Mouse (Mus musculus): ENCODE measurements around the gene Arhgap27. TPM values are rescaled to one million over a fixed set of nuclear protein-coding genes. Genes with fewer than 3 reads are reported as not detected.
A peak's percentile ranks its signal among the peaks of the same experiment; 100 is the strongest.

The Arhgap27 gene
- polyA plus RNA-seq, 1 experiment from 2014 or later = 40.2 TPM

DNA sequence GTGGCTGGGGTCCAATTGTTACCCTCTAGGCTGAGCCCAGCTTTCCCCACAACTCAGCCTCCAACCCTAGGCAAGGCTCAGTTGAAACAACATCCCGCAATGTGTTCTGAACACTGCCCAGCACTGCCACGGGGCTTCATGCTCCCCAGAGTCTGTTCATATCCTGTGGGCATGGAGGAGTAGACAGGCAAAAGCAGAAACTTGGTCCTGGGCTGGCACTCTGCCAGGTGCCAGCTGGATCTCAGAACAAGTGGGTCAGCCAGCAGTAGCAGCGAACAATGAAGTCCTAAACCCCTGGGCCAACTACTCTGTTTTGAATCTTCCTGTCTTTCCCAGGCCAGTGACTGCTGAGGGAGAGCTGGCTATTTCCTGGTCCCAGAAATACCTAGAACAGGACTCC is 8.6 kb upstream of the Arhgap27 start:
- H3K4me1 ChIP-seq (ENCODE audit: control insufficient read depth, insufficient read depth, low read length) = peaks cover 4% of the 10 kb centered on the region; the same call in 1 of the 2 replicates
- H3K4me3 ChIP-seq (ENCODE audit: low read length) = no peak overlapping the region
- H3K9me3 ChIP-seq (ENCODE audit: control insufficient read depth, low read length) = no peaks in the 10 kb centered on the region
- no peaks in the 10 kb centered on the region for H3K27me3 ChIP-seq (replicated peaks; ENCODE audit: control insufficient read depth, insufficient read depth, low read length)
- peaks cover 6% of the 10 kb centered on the region; the same call in 1 of the 2 replicates for H3K36me3 ChIP-seq (ENCODE audit: control insufficient read depth, insufficient read depth, low read length)
- WGBS = 83% methylated on average over 3 of the region's 3 CpGs
- no peak for ATAC-seq
- no peak overlapping the region for H3K4me2 ChIP-seq (ENCODE audit: low read depth, low read length)
- no peak overlapping the region for H3K9ac ChIP-seq (ENCODE audit: low read depth, low read length)
- H3K27ac ChIP-seq (ENCODE audit: low read length) = peak overlapping the region; percentile 17; the same call in 1 of the 2 replicates

DNA sequence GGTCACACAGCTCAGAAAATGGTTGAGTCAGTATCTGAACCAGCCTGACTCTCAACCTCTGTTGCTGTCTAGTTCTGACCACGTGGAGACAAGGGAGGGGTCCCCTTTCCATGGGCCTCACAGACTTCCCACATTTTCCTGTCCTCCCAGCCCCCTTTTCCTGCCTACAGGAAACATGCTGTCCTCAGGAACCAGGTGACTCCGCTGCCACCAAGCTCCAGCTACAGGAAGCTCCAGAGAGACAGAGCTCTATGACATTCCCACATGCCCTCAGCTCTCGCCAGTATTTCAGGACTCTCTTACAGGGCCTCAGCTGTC is 7.7 kb upstream of the Arhgap27 start:
- peaks cover 4% of the 10 kb centered on the region; the same call in 1 of the 2 replicates for H3K4me1 ChIP-seq (ENCODE audit: control insufficient read depth, insufficient read depth, low read length)
- peak; percentile 61 for ATAC-seq
- WGBS = 68% methylated on average over 3 of the region's 3 CpGs
- H3K27me3 ChIP-seq (replicated peaks; ENCODE audit: control insufficient read depth, insufficient read depth, low read length) = no peaks in the 10 kb centered on the region
- peak overlapping the region; percentile 17; the same call in 1 of the 2 replicates for H3K27ac ChIP-seq (ENCODE audit: low read length)
- peaks cover 6% of the 10 kb centered on the region; the same call in 1 of the 2 replicates for H3K36me3 ChIP-seq (ENCODE audit: control insufficient read depth, insufficient read depth, low read length)
- no peak overlapping the region for H3K4me2 ChIP-seq (ENCODE audit: low read depth, low read length)
- H3K9me3 ChIP-seq (ENCODE audit: control insufficient read depth, low read length) = no peaks in the 10 kb centered on the region
- H3K9ac ChIP-seq (ENCODE audit: low read depth, low read length) = 0 out of 2 replicates have a peak overlapping the region, but pooled peaks have one; percentile 16
- no peak overlapping the region for H3K4me3 ChIP-seq (ENCODE audit: low read length)

GRCm38 (mm10) chr11:103370397-103371221 is 7.1 kb upstream of the Arhgap27 start:
- Histone ChIP-seq H3K27me3 (replicated peaks; ENCODE audit: control insufficient read depth, insufficient read depth, low read length) (no peaks in the 10 kb centered on the region), H3K9ac (ENCODE audit: low read depth, low read length) (no peak overlapping the region), H3K9me3 (ENCODE audit: control insufficient read depth, low read length) (no peaks in the 10 kb centered on the region), H3K4me2 (ENCODE audit: low read depth, low read length) (no peak overlapping the region), H3K27ac (ENCODE audit: low read length) (peak overlapping the region; percentile 20; the same call in 1 of the 2 replicates), H3K36me3 (ENCODE audit: control insufficient read depth, insufficient read depth, low read length) (peaks cover 6% of the 10 kb centered on the region; the same call in 1 of the 2 replicates), H3K4me3 (ENCODE audit: low read length) (no peak overlapping the region), H3K4me1 (ENCODE audit: control insufficient read depth, insufficient read depth, low read length) (peaks cover 5% of the 10 kb centered on the region)
- 88% methylated on average over 9 of the region's 9 CpGs for WGBS
- no peak; the same call in 1 of the 2 replicates for ATAC-seq

DNA sequence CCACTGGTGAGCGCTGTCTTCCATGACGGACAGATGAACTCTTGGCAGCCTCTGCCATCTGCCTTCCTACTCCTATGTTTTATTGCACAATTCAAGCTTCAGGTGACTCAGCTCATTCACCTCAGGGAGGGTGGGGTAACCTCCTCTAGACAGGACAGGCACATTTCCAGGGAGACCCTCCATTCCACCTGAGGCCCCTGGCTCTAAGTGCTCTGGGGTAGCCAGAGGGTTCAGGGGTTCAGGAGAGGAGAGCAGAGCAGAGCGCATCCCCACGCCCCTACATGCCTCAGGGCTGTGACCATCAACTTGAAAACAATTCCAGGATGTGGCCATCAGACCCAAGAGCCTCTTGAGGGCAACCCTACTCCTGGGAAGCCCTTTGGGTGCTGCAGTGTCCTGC is 2.0 kb upstream of the Arhgap27 start:
- H3K4me1 ChIP-seq (ENCODE audit: control insufficient read depth, insufficient read depth, low read length) = peaks cover 31% of the 10 kb centered on the region
- H3K27me3 ChIP-seq (replicated peaks; ENCODE audit: control insufficient read depth, insufficient read depth, low read length) = peaks cover 6% of the 10 kb centered on the region
- no peak overlapping the region for H3K9ac ChIP-seq (ENCODE audit: low read depth, low read length)
- no peak overlapping the region for H3K4me3 ChIP-seq (ENCODE audit: low read length)
- no peaks in the 10 kb centered on the region for H3K9me3 ChIP-seq (ENCODE audit: control insufficient read depth, low read length)
- H3K36me3 ChIP-seq (ENCODE audit: control insufficient read depth, insufficient read depth, low read length) = no peaks in the 10 kb centered on the region
- H3K4me2 ChIP-seq (ENCODE audit: low read depth, low read length) = no peak overlapping the region
- ATAC-seq = no peak
- no peak overlapping the region for H3K27ac ChIP-seq (ENCODE audit: low read length)
- WGBS = 86% methylated on average over 4 of the region's 4 CpGs

- Histone ChIP-seq H3K4me2 (ENCODE audit: low read depth, low read length) (no peak overlapping the region), H3K9ac (ENCODE audit: low read depth, low read length) (no peak overlapping the region), H3K27me3 (replicated peaks; ENCODE audit: control insufficient read depth, insufficient read depth, low read length) (peaks cover 6% of the 10 kb centered on the region), H3K9me3 (ENCODE audit: control insufficient read depth, low read length) (no peaks in the 10 kb centered on the region), H3K27ac (ENCODE audit: low read length) (no peak overlapping the region), H3K4me3 (ENCODE audit: low read length) (no peak overlapping the region), H3K36me3 (ENCODE audit: control insufficient read depth, insufficient read depth, low read length) (no peaks in the 10 kb centered on the region), H3K4me1 (ENCODE audit: control insufficient read depth, insufficient read depth, low read length) (peaks cover 33% of the 10 kb centered on the region)
- no peak for ATAC-seq
- WGBS = 86% methylated on average over 3 of the region's 3 CpGs
These were observed 1.5 kb upstream of the Arhgap27 start for GRCm38 (mm10) chr11:103365022-103365421.

DNA sequence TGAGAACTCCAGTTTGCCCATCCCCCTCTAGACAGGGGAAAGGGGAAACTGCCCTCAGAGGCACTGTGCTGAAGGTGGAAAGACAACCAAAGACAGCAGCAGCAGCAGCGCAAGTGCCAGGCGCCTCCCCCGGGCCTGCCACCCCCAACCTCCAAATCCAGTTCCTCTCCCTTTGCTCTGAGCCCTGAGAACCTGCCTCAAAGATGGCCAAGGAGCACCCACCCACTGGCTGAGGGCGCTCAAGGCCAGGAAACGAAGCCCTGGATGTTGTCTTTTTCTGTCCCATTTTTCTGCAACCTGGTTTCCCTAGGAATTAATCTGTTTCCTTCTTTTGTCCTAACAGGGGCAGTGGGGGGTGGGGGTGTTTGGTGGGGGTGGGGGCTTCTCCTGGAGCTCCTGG is 843 bp upstream of the Arhgap27 start:
- Histone ChIP-seq H3K9me3 (ENCODE audit: control insufficient read depth, low read length) (no peaks in the 10 kb centered on the region), H3K4me2 (ENCODE audit: low read depth, low read length) (no peak overlapping the region)

DNA sequence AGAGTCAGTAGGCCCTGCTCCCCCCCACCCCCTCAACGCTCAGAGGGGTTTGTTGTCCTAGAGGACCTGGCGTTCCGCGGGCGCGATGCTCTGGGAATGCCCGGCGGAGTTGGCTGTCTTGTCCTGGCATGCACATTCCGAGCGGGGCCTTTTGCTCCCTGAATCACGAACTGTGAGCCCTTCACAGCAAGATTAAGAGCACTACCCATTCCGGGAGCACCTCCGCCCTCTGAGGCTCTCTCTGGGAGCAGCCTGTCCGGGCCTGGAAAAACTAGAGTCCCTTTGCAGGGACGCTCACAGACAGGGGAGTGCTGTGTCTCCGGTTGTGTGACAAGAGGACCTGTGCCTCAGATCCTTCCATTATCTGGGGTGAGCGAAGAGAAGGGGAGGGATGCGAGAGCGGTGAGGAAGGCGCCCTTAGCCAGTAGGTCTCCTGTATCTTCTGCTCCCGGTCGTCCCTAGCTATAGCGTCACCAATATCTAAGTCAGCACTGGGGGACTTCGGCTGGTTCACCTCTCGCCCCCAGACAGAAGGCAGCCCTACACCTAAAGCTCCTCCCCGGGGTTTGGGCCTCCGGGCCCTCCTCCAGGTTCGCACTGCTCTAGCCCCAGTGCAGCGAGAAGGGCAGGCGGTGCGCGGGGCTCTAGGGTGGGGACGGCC is 841 bp downstream of the Arhgap27 start:
- peak overlapping the region; percentile 62 for H3K4me3 ChIP-seq (ENCODE audit: low read length)
- peak overlapping the region; percentile 97 for H3K4me2 ChIP-seq (ENCODE audit: low read depth, low read length)
- H3K9me3 ChIP-seq (ENCODE audit: control insufficient read depth, low read length) = no peaks in the 10 kb centered on the region
- peak overlapping the region; percentile 78 for H3K27ac ChIP-seq (ENCODE audit: low read length)
- peaks cover 50% of the 10 kb centered on the region for H3K4me1 ChIP-seq (ENCODE audit: control insufficient read depth, insufficient read depth, low read length)
- peak overlapping the region; percentile 74 for H3K9ac ChIP-seq (ENCODE audit: low read depth, low read length)
- H3K27me3 ChIP-seq (replicated peaks; ENCODE audit: control insufficient read depth, insufficient read depth, low read length) = peaks cover 10% of the 10 kb centered on the region
- H3K36me3 ChIP-seq (ENCODE audit: control insufficient read depth, insufficient read depth, low read length) = no peaks in the 10 kb centered on the region
- peak; percentile 3; the same call in 1 of the 2 replicates for ATAC-seq
- under 1% methylated on average over 33 of the region's 33 CpGs for WGBS

More for the DNA sequence above, 843 bp upstream of the Arhgap27 start:
- Histone ChIP-seq H3K9ac (ENCODE audit: low read depth, low read length) (no peak overlapping the region), H3K27me3 (replicated peaks; ENCODE audit: control insufficient read depth, insufficient read depth, low read length) (peaks cover 8% of the 10 kb centered on the region), H3K4me3 (ENCODE audit: low read length) (no peak overlapping the region), H3K4me1 (ENCODE audit: control insufficient read depth, insufficient read depth, low read length) (peaks cover 38% of the 10 kb centered on the region), H3K27ac (ENCODE audit: low read length) (no peak overlapping the region), H3K36me3 (ENCODE audit: control insufficient read depth, insufficient read depth, low read length) (no peaks in the 10 kb centered on the region)
- ATAC-seq = no peak
- 66% methylated on average over 5 of the region's 5 CpGs for WGBS

DNA sequence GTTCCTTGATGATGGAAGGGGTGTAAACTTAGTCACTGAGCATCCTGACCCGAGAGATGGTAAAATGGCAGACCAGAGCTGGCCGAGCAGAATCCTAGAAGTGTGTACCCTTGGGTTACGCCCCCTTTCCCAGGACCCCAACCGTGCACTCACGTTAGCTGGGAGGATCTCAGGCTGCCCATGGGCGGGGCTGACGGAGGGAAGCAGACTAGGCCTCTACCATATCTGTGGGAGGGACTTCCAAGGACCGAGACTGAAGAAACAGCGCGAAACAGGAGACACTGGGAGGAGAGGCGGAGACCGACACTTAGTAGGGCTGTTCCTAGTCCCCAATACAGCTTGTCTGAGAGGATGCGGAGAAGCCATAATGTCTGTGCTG is 1.4 kb downstream of the Arhgap27 start:
- H3K4me2 ChIP-seq (ENCODE audit: low read depth, low read length) = peak overlapping the region; percentile 97
- WGBS = 2% methylated on average over 13 of the region's 13 CpGs
- H3K4me3 ChIP-seq (ENCODE audit: low read length) = peak overlapping the region; percentile 62
- ATAC-seq = peak; percentile 26
- H3K9me3 ChIP-seq (ENCODE audit: control insufficient read depth, low read length) = no peaks in the 10 kb centered on the region
- peaks cover 56% of the 10 kb centered on the region for H3K4me1 ChIP-seq (ENCODE audit: control insufficient read depth, insufficient read depth, low read length)
- no peaks in the 10 kb centered on the region for H3K36me3 ChIP-seq (ENCODE audit: control insufficient read depth, insufficient read depth, low read length)
- H3K27me3 ChIP-seq (replicated peaks; ENCODE audit: control insufficient read depth, insufficient read depth, low read length) = peaks cover 10% of the 10 kb centered on the region
- H3K27ac ChIP-seq (ENCODE audit: low read length) = peak overlapping the region; percentile 78
- H3K9ac ChIP-seq (ENCODE audit: low read depth, low read length) = peak overlapping the region; percentile 74

GRCm38 (mm10) chr11:103361396-103362053 is 2.0 kb downstream of the Arhgap27 start:
- WGBS = 4% methylated on average over 25 of the region's 25 CpGs
- peak overlapping the region; percentile 77 for H3K9ac ChIP-seq (ENCODE audit: low read depth, low read length)
- peak; percentile 61 for ATAC-seq

More at GRCm38 (mm10) chr11:103361396-103362053, 2.0 kb downstream of the Arhgap27 start:
- Histone ChIP-seq H3K9me3 (ENCODE audit: control insufficient read depth, low read length) (no peaks in the 10 kb centered on the region), H3K27me3 (replicated peaks; ENCODE audit: control insufficient read depth, insufficient read depth, low read length) (peaks cover 10% of the 10 kb centered on the region), H3K4me1 (ENCODE audit: control insufficient read depth, insufficient read depth, low read length) (peaks cover 58% of the 10 kb centered on the region), H3K4me2 (ENCODE audit: low read depth, low read length) (peak overlapping the region; percentile 97), H3K4me3 (ENCODE audit: low read length) (peak overlapping the region; percentile 62), H3K27ac (ENCODE audit: low read length) (peak overlapping the region; percentile 81), H3K36me3 (ENCODE audit: control insufficient read depth, insufficient read depth, low read length) (no peaks in the 10 kb centered on the region)
